Mouse (Mus musculus): Measurements from ENCODE around the gene Ubxn1. TPM values are rescaled to one million over a fixed set of nuclear protein-coding genes. Genes with fewer than 3 reads are reported as not detected.
"Not testable (repeated sequence)": the region's sequence is repeated elsewhere in the genome, so short reads cannot be mapped to it uniquely, and the experiment has no call there.

Gene Ubxn1
- total RNA-seq, 2 experiments from 2014 or later, result 93.5 to 100 TPM

- Histone ChIP-seq H3K4me3 (no peak overlapping the region), H3K27ac (no peak overlapping the region)
- DNase-seq (ENCODE audit: low spot score in 2 of 2), result no peak
- no peak for TF ChIP-seq CTCF (conservative IDR thresholded peaks at IDR 0.05)
These were observed 24.2 kb downstream of the Ubxn1 start for GRCm38 (mm10) chr19:8895397-8895960.

- not testable (repeated sequence) for H3K27ac ChIP-seq; DNase-seq (ENCODE audit: low spot score in 2 of 2); H3K4me3 ChIP-seq
These were observed 24.9 kb downstream of the Ubxn1 start for GRCm38 (mm10) chr19:8896231-8896630.

- peak overlapping the region; percentile 97 for H3K27ac ChIP-seq
- peak in 1 of 2 experiments; percentile 44 for DNase-seq (ENCODE audit: low spot score in 2 of 2)
These were observed 26.0 kb downstream of the Ubxn1 start for GRCm38 (mm10) chr19:8897211-8897864.

GRCm38 (mm10) chr19:8897865-8898495 is 26.7 kb downstream of the Ubxn1 start, which contains the start of gene Ganab:
Gene Ganab, plus strand, starts transcription at chr19:8898071.
- Histone ChIP-seq H3K27ac (peak within 1 kb of the TSS; percentile 97), H3K4me3 (peak within 1 kb of the TSS; percentile 97)
- DNase-seq (ENCODE audit: low spot score in 2 of 2), result peak; percentile 96 to 97
- peak; percentile 48 for TF ChIP-seq CTCF (conservative IDR thresholded peaks at IDR 0.05)

More at GRCm38 (mm10) chr19:8897211-8897864, 26.0 kb downstream of the Ubxn1 start:
- peak overlapping the region; percentile 97 for H3K4me3 ChIP-seq

- H3K27ac ChIP-seq, result peak overlapping the region; percentile 97
- no peak for TF ChIP-seq CTCF (conservative IDR thresholded peaks at IDR 0.05)
- H3K4me3 ChIP-seq, result peak overlapping the region; percentile 97
- no peak for DNase-seq (ENCODE audit: low spot score in 2 of 2)
These were observed 27.3 kb downstream of the Ubxn1 start for GRCm38 (mm10) chr19:8898576-8898975.

GRCm38 (mm10) chr19:8899079-8899478 is 27.8 kb downstream of the Ubxn1 start:
- DNase-seq (ENCODE audit: low spot score in 2 of 2), result no peak
- no peak for TF ChIP-seq CTCF (conservative IDR thresholded peaks at IDR 0.05)
- Histone ChIP-seq H3K4me3 (peak overlapping the region; percentile 97), H3K27ac (no peak overlapping the region)

GRCm38 (mm10) chr19:8903412-8903811 is 32.1 kb downstream of the Ubxn1 start:
- Histone ChIP-seq H3K27ac (no peak overlapping the region), H3K4me3 (no peak overlapping the region)
- TF ChIP-seq CTCF (conservative IDR thresholded peaks at IDR 0.05), result no peak
- DNase-seq (ENCODE audit: low spot score in 2 of 2), result no peak

- H3K27ac ChIP-seq, result peak overlapping the region; percentile 51
- TF ChIP-seq CTCF (conservative IDR thresholded peaks at IDR 0.05), result no peak
- H3K4me3 ChIP-seq, result no peak overlapping the region
- no peak for DNase-seq (ENCODE audit: low spot score in 2 of 2)
These were observed 37.2 kb downstream of the Ubxn1 start for GRCm38 (mm10) chr19:8908531-8908930.

- Histone ChIP-seq H3K27ac (peak overlapping the region; percentile 79), H3K4me3 (no peak overlapping the region)
- DNase-seq (ENCODE audit: low spot score in 2 of 2), result no peak
- TF ChIP-seq CTCF (conservative IDR thresholded peaks at IDR 0.05), result no peak
These were observed 40.5 kb downstream of the Ubxn1 start for GRCm38 (mm10) chr19:8911810-8912209.

GRCm38 (mm10) chr19:8914212-8914611 is 42.9 kb downstream of the Ubxn1 start:
- H3K27ac ChIP-seq, result peak overlapping the region; percentile 79
- no peak overlapping the region for H3K4me3 ChIP-seq
- no peak for TF ChIP-seq CTCF (conservative IDR thresholded peaks at IDR 0.05)
- peak in 1 of 2 experiments; percentile 50 for DNase-seq (ENCODE audit: low spot score in 2 of 2)

GRCm38 (mm10) chr19:8919000-8919399 is 47.7 kb downstream of the Ubxn1 start:
- H3K27ac ChIP-seq, result no peak overlapping the region

GRCm38 (mm10) chr19:8919684-8920072 is 48.4 kb downstream of the Ubxn1 start:
- no peak for TF ChIP-seq CTCF (conservative IDR thresholded peaks at IDR 0.05)
- Histone ChIP-seq H3K27ac (peak overlapping the region; percentile 85), H3K4me3 (peak overlapping the region; percentile 90)
- no peak for DNase-seq (ENCODE audit: low spot score in 2 of 2)

More at GRCm38 (mm10) chr19:8919000-8919399, 47.7 kb downstream of the Ubxn1 start:
- H3K4me3 ChIP-seq, result no peak overlapping the region
- no peak for DNase-seq (ENCODE audit: low spot score in 2 of 2)
- no peak for TF ChIP-seq CTCF (conservative IDR thresholded peaks at IDR 0.05)

GRCm38 (mm10) chr19:8920073-8920736 is 48.9 kb downstream of the Ubxn1 start, which contains the start of gene B3gat3:
Gene B3gat3, plus strand, starts transcription at chr19:8920374.
- H3K4me3 ChIP-seq, result peak within 1 kb of the TSS; percentile 90
- H3K27ac ChIP-seq, result peak within 1 kb of the TSS; percentile 85
- DNase-seq (ENCODE audit: low spot score in 2 of 2), result peak; percentile 93
- no peak for TF ChIP-seq CTCF (conservative IDR thresholded peaks at IDR 0.05)
